Mouse (Mus musculus): ENCODE data around the gene Klk4. TPM values are rescaled to one million over a fixed set of nuclear protein-coding genes. Genes with fewer than 3 reads are reported as not detected.
A peak's percentile ranks its signal among the peaks of the same experiment; 100 is the strongest.

Klk4 gene
- not detected in 2 replicates for total RNA-seq (2021)
- long read RNA-seq = 0 reads

DNA sequence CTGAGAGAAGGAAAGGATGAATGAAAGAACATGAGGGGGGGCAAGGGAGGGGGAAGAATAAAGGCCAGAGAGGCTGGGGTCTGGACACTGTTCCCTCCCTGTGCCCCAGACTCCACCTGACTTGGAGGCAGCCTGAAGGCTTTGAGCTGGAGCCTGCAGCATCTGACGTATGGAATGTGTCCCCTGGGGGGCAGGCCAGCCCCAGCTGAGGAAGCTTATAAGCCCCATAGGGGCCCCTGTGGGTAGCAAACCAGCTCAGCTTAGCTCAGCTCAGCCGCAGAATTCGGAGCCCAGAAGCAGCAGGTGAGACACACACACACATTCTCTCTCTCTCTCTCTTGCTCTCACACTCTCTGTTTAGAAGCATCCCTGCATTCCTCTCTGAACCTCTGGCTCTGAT, at the start of gene Klk4:
Gene Klk4 (plus strand): TSS at position 249 of the 400 bp plus-strand sequence.
- no peak for DNase-seq

GRCm38 (mm10) chr7:43841701-43842100, 39.3 kb upstream of the Klk4 start, which contains the start of gene Klk5:
Gene Klk5 (plus strand): TSS chr7:43841971.
- DNase-seq = no peak

DNA sequence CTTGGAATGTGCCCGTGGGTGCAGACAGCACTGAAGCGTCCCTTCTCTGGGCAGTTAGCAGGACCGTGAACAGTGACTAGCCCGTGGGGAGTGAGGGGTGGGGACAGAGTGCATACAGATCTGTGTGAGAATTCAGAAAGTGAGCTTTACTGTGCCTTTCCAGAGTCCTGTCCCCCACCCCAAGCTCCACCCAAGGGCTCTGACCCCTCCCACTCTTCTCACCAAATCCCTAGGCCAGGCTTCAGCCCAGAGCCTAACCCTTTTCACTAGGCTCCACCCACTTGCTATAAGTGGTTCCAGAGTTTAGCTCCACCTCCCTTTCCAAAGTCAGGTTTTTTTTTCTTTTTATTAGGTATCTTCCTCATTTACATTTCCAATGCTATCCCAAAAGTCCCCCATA, 37.2 kb upstream of the Klk4 start:
- DNase-seq = no peak

GRCm38 (mm10) chr7:43851616-43852015, 29.3 kb upstream of the Klk4 start:
- no peak for DNase-seq

- no peak for DNase-seq
Observed at GRCm38 (mm10) chr7:43854642-43855380, 26.1 kb upstream of the Klk4 start.

- no peak for DNase-seq
Observed at GRCm38 (mm10) chr7:43855709-43856108, 25.3 kb upstream of the Klk4 start.

GRCm38 (mm10) chr7:43856307-43856706, 24.7 kb upstream of the Klk4 start:
- no peak for DNase-seq

GRCm38 (mm10) chr7:43857501-43857900, 23.5 kb upstream of the Klk4 start:
- DNase-seq = no peak

DNA sequence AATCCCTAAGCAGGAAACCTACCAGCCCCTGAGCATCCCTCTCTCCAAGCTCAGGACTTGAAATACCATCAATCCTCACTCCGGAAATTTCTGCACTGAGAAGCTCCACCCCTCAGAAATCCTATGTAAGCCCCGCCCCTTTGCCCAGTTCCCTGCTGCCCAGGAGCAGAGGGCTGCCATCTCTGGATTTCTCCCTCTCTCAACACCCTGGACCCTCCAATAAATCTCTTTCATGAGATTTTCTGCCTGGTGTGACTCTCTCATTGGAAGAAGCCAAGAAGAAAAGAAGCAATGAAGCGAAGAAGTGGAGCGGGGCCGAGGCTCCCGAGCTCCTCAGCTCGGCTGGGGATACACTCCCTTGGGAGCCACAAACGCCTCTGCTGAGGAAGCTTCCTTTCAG, 20.5 kb upstream of the Klk4 start:
- no peak for DNase-seq

DNA sequence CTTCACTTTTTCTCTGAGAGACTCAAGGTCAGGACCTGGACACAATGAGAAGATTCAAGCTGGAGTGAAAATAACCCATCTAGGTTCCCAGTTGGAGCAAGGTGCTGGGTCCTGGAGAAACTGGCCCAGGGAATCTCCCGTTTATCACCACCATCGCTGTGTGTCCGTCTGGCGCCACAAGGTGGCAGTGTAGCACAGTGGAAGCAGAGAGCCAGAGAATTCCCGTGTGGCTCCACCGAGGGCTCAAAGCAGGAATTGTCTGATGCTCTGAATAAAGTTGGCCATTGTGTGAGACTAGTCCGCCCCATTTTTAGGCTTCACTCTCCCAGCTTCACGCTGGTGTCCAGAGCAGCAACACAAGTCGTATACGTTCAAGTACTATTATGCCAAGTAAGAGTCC, 7.7 kb upstream of the Klk4 start:
- peak; percentile 78 for DNase-seq

DNA sequence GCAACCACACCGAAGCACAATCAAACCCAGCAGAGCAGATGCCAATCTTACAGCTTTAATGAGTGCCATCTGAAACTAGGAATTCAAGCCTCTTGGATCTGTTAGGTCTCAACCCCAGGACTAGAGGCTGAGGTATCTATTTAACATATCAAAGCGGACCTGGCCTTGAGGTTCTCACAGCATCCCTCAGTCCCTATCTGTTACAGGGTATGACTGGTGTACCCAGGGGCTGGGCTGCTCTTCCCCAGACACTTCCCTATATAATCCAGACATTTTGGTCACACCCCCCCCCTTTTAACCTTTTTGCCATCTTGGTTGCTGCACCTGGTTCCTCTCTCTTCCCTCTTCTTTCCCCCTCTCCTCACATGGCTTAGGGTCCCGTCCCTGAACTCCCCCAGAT, 7.3 kb upstream of the Klk4 start:
- DNase-seq = no peak

GRCm38 (mm10) chr7:43874868-43875375, 6.0 kb upstream of the Klk4 start:
- DNase-seq = no peak

GRCm38 (mm10) chr7:43876444-43876843, 4.5 kb upstream of the Klk4 start:
- DNase-seq = no peak

DNA sequence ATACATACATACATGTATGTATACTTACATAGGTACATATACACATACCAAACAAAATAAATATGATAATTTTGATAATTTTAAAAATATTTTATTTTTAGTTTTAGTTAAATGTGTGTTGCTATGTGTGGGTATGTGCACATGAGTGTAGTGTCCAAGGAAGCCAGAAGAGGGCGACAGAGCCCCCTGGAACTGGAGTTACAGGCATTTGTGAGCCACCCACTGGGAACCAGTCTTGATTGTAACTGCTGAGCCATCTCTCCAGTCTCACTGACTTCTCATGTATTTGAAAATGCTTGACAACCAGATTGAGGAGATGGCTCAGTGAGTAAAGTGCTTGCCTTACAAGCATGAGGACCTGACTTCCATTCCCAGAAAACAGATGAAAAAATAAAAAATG, 2.7 kb upstream of the Klk4 start:
- DNase-seq = no peak

DNA sequence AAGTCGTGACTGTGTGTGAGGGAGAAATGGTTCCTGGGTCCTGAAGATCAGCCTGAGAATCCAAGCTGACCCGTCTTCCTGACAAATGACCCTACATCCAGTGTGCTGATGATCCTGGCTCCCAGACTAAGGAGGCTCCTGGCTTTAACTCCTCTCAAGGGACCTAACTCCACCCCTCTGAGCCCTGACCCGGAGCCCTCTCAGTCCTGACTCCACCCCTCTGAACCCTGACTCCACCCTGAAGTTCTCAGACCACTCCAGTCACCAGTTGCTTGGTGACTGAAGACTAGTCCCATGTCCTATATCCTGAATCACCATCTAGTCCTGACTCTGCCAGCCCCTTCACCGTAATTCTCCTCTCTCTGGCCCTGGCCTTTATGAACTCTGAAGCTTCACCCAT, 1.4 kb downstream of the Klk4 start:
- DNase-seq = no peak

DNA sequence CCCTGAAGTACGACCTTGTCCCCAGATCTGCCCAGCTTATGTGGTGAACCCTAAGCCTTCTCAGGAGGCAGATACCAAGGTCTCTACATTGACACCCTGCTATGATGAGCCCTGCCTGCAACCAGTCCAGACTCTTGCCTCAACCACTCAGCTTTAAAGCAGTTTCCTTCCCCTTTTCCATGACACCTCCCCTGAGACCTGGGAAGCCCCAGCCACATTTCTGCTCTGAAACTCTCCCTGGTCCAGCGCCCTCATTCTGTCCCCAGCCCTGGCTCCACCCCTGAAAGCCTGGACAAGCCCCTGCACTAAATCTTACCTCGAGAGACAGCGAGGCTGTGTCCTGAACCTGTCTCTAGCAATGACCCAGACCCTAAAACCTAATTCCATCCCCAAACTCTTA, 1.9 kb downstream of the Klk4 start:
- no peak for DNase-seq

DNA sequence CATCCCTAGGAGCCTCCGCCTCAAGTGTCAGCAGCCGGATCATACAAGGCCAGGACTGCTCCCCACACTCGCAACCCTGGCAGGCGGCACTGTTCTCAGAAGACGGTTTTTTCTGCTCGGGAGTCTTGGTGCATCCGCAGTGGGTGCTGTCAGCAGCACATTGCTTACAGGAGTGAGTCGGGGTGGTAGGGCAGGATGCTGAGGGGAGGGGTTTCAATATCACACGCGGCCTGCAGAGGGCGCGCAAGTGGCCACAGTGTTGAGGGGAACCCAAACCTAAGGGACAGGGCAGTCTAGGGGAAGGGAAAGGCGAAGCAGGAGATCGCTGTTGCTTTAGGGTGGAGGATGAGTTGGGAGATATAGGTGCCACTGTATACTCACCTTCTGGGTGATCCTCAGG, 2.6 kb downstream of the Klk4 start:
- peak; percentile 56 for DNase-seq

- no peak for DNase-seq
Observed at GRCm38 (mm10) chr7:43891365-43891764, 10.4 kb downstream of the Klk4 start.

DNA sequence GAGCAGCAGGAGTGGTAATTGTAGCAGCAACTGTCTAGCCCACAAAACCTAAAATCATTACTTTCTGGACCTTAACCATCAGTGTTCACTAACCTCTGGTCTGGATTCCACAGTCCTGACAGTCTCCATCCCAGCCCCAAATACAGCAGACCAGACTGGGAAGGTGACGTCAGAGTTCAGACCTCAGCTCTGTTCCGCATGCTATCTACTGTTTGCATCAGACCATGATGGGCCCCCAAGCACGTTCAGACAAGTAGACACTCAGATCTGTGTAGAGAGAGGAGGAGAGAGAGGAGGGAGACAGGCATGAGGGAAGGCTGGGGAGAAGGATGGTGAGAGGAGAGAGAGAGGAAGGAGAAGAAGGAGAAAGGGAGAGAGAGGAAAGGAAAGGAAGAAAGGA, 10.8 kb downstream of the Klk4 start:
- DNase-seq = no peak

DNA sequence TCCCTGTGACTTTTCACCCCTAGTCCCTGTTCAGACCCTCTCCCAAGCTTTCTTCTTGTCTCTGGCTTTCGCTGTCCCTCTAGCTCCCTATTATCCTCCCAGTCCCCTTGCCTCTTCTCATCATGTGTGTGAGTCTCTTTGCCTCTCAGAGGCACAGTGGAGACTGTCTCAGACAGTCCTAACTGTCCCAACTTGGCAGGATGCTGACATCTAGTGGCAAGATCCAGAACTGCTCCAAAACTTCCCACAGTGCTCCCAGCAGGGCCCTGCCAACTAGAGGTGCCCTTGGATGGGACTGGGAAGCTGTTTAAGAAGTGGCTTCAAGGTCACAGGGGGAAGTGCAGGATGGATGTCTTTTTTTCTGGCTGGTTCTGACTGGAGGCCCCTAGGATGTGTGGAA, 13.9 kb downstream of the Klk4 start:
- peak; percentile 72 for DNase-seq

DNA sequence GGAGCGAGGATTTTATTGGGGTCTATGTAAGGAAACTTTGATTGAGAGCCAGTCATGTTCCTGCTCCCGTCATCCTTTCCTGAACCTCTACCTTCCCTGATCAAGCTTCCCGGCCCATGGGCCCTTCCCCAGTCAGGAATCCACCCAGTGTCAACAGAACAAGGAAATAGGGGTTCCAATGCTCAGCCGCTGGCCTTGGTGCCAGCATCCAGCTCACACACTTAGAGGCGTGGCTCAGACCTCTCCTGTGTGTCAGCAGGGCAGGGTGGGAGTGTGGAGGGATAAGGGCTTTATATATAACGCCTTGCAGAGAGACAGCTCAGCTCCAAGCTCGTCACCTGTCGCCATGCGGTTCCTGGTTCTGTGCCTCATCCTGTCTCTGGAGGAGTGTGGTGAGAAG, 33.9 kb downstream of the Klk4 start:
- no peak for DNase-seq

DNA sequence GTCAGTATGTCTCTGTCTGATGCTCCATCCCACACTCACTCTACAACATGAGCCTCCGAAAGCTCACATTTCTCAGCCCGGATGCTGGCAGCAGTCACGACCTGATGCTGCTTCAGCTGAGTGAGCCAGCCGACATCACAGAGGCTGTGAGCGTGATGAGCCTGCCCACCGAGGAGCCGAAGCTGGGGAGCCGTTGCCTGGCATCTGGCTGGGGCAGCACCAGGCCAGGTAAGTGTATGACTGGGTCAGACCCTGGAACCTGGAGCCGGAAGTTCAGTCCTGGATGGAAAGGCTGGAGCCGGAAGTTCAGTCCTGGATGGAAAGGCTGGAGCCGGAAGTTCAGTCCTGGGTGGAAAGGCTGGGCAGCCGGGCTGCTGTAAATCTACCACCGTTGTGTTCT, 37.5 kb downstream of the Klk4 start:
- DNase-seq = no peak

DNA sequence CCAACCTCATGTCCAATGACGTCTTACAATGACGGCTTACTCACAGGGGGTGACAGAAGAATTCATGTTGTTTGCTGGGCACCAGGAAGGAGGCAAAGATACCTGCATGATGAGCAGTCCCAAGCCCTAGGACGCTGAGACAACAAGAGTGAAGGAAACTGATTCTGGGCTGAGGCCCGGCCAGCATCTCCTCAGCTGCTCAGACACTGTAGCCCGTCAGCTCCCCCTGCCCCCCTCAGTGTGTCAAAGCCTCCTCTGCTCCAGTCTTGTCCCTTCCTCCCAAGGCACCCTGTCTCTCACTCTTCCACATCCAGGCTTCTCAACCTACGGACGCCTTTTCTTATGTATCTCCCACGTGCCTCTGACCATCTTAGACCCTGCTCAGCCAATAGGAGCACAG, 37.9 kb downstream of the Klk4 start:
- no peak for DNase-seq

Data from adrenal gland, postnatal 25 days (tissue).